Mouse (Mus musculus): Measurements from ENCODE around the gene Pxt1. TPM values are rescaled to one million over a fixed set of nuclear protein-coding genes. Genes with fewer than 3 reads are reported as not detected.

The Pxt1 gene
- polyA plus RNA-seq, 1 experiment from 2014 or later = not detected

DNA sequence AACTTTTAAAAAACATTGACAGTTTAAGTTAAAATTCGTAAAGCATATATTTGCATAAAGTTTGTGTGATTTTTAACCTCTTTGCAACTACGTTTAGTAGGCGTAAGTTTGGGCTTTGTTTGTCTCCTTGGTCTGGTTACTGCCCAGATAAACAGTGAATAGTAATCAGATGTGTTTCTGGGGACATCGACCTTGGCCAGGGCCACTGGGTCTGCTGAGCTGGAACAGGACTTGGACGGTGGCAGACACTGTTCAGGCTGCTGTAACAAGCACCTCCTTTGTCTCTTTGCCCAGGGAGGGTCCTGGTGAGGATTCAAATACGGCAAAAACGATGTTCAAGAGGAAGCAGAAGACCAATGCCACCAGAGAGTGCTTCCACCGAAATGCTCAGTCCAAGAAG lies 58.4 kb downstream of the Pxt1 start:
- 81% methylated on average over 8 of the region's 8 CpGs for WGBS
- H3K27me3 ChIP-seq = peaks cover 8% of the 10 kb centered on the region; the same call in 1 of the 2 replicates
- no peak overlapping the region for H3K4me3 ChIP-seq
- no peak overlapping the region for H3K9ac ChIP-seq
- no peak overlapping the region for H3K27ac ChIP-seq
- ATAC-seq (ENCODE audit: insufficient number of reproducible peaks, insufficient read depth, low FRiP score, low TSS enrichment) = no peak
- H3K36me3 ChIP-seq = no peaks in the 10 kb centered on the region
- H3K9me3 ChIP-seq = no peaks in the 10 kb centered on the region; the same call in 1 of the 2 replicates
- no peak overlapping the region for H3K4me2 ChIP-seq (replicated peaks)
- no peaks in the 10 kb centered on the region for H3K4me1 ChIP-seq

Other genes starting within 250 kb of the Pxt1 start
- gene AC170998.1, start 217.8 kb downstream of the Pxt1 start, polyA plus RNA-seq (2016; fragmentation: Nextera tagmentation; extraction: Ambion mirVana) = 3.5 and 5.3 TPM in 2 replicates
- 20.7 and 22.1 TPM in 2 replicates for gene Mapk13, start 174.5 kb downstream of the Pxt1 start, polyA plus RNA-seq (2016; fragmentation: Nextera tagmentation; extraction: Ambion mirVana)
- gene Brpf3, start 142.8 kb downstream of the Pxt1 start, polyA plus RNA-seq (2016; fragmentation: Nextera tagmentation; extraction: Ambion mirVana) = 14.7 and 16.5 TPM in 2 replicates
- gene Pnpla1, start 85.4 kb downstream of the Pxt1 start, polyA plus RNA-seq (2016; fragmentation: Nextera tagmentation; extraction: Ambion mirVana) = 0.05 and 0.06 TPM in 2 replicates
- 0.13 and 0.15 TPM in 2 replicates for gene 4930539E08Rik, start 28.5 kb downstream of the Pxt1 start, polyA plus RNA-seq (2016; fragmentation: Nextera tagmentation; extraction: Ambion mirVana)
- gene Kctd20, start 8.1 kb upstream of the Pxt1 start, polyA plus RNA-seq (2016; fragmentation: Nextera tagmentation; extraction: Ambion mirVana) = 122 and 127 TPM in 2 replicates
- gene Stk38, start 64.2 kb upstream of the Pxt1 start, polyA plus RNA-seq (2016; fragmentation: Nextera tagmentation; extraction: Ambion mirVana) = 136 and 137 TPM in 2 replicates
- gene Srsf3, start 88.8 kb upstream of the Pxt1 start, polyA plus RNA-seq (2016; fragmentation: Nextera tagmentation; extraction: Ambion mirVana) = 731 and 750 TPM in 2 replicates
- 48.2 and 55.6 TPM in 2 replicates for gene Cdkn1a, start 147.1 kb upstream of the Pxt1 start, polyA plus RNA-seq (2016; fragmentation: Nextera tagmentation; extraction: Ambion mirVana)
- 0.27 and 0.55 TPM in 2 replicates for gene Rab44, start 170.3 kb upstream of the Pxt1 start, polyA plus RNA-seq (2016; fragmentation: Nextera tagmentation; extraction: Ambion mirVana)